Mouse (Mus musculus) kidney, postnatal 14 days (tissue): ENCODE results near the gene 4933412E24Rik.

ENCODE experiments used
- DNase-seq: peaks from one replicate; pipeline ENCODE4 v3.0.0; 2022; ENCODE audit warnings: mixed read lengths

4933412E24Rik gene

DNA sequence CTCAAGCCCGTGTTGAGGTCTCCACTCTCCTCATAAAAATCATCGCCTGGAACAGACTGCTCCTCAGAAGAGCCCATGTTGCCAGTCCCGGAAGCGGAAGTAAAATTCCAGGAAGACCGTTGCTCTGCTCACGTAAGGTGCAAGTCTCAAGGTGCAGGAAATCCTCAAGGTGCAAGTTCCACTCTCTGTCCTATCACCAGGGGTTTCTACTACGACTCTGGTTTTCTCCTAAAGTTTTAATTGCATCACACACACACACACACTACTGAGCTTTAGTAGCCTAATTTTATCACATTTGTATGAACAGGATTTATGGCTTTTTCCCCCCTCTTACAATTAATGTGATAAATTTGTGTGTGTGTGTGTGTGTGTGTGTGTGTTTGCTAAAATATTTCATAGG is at the start of gene 4933412E24Rik:
Gene 4933412E24Rik, minus strand, starts transcription at position 101 of the 400 bp plus-strand sequence.
- DNase-seq: no peak

DNA sequence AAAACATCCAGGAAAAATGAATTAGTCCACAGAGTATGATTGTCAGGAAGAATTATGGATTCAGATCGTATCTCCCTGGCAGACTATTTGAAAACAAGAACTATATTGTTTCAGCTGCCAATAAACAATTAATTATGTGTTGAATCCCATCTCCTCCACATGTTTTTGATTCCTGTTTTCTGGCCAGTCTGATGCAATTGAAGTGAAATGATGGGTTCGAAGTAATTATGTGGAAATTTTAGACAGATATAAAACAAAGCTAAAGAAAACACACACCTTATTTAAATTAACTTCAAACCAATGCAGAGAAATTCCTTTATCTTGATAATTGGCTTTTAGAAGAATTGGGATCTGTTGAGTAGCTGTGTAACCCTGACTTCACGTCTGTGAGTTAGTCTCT is 14.3 kb upstream of the 4933412E24Rik start:
- no peak for DNase-seq

DNA sequence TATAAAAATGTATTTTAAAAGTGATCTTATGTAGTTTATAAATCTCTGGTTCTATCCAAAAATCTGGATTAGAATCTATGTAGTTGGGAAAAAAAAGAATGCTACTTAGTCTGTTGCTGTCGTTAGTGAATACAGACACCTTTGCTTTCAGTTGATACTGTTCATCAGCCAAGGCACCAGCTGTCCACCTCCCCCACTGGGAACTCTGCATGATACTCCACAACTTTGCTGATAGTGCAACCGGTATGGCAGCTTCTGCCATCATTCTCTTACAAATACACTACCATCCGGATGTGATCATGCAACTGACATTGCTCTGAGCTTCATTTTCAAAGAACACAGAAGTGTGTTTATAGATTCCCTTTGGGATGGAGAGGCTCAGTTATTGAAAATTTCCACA is 4.8 kb upstream of the 4933412E24Rik start:
- DNase-seq: no peak

DNA sequence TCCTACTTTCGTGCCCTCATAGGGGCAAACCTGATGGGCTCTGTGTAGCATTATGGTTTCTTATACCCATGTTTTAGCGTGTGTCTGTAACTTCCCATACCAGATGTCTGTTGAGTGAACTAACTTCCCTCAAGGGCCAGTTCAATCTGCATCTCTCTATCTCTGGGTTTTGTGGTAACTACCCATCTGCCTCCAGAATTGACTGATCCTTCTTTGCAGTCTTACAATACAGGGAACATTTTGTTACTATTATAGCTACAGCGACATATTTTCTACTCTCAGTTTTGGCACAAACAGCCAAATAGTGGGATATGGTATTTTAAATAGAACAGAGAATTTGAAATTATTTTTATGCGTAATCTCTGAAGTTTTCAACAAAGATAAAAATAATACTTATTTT is 6.2 kb downstream of the 4933412E24Rik start:
- no peak for DNase-seq

- no peak for DNase-seq
Measured at GRCm38 (mm10) chr15:60009610-60010009, 6.8 kb downstream of the 4933412E24Rik start.

- no peak for DNase-seq
Measured at GRCm38 (mm10) chr15:59983777-59984176, 32.6 kb downstream of the 4933412E24Rik start.

- no peak for DNase-seq
Measured at GRCm38 (mm10) chr15:59975310-59975709, 41.1 kb downstream of the 4933412E24Rik start.

DNA sequence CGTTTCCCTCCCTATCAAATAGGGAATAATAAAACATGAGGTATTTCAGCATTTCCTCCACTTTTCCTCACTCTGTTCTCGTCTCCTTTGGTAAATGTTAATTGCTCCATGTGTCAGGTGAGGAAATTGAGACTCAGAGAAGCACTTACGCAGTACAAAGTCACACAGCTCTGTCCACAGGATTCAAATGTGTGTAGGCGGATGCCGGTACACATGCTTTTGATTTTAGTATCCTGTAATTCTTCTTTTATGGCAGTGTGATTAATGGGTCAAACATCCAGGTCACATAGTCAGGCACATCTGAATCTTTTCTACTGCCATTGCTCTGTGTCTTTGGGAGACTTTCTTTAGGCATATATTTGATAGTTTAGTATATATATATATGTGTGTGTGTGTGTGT is 41.8 kb downstream of the 4933412E24Rik start:
- no peak for DNase-seq

DNA sequence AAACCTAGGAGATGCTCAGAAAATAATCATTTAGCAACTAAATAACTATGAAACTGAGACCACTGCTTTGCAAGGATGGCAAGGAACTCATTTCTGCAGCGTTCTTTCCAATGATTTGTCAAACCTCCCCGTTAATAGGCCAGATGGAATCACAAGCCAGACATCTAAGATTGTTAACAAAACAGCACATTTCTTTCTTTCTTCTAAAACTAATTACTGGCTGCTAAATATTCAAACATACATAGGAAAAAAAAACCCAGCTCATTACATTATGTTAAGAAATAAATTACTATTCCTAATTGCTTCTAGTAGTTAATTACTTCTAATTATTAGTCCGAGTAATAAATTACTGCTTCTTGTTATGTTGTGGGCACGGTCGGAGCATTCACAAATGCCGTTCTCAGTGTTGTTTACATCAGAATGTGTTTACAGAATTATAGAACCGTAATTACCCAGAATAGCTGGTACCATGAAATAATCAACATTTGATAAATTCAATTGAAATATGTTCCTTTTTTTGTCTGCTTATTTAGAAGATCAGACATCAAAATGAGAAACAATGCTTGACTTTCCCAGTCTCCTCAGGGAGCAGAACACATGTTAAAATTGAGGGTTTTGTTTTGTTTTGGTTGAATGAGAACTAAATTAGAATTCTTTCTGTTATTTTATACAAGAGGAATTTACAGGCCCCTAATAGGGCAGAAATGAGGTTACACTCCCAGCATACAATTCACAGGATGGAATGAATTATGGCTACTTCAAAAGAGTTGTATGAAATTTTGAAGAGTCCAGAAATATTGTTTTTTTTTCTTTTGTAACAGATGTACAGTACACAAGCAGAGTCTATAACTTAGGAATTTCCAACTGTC is 42.5 kb downstream of the 4933412E24Rik start:
- DNase-seq: no peak
